Comparison of ENCODE assay signal across 25 mouse cellular contexts in genomic region chr12:87093671-87094070, GRCm38 (mm10). TPM values are rescaled to one million over a fixed set of nuclear protein-coding genes. Genes with fewer than 3 reads are reported as not detected.
A peak's percentile ranks its signal among the peaks of the same experiment; 100 is the strongest.
DNase-seq lines count a peak whose midpoint lies in the region; ATAC-seq and TF ChIP-seq lines count a peak whose summit lies in the region.
"Had no signal": no experiment of that assay in that cellular context is flagged by ENCODE, and none has a peak within 500 bp of the region (broad histone marks: within the 10 kb centered on the region; RNA-seq: fewer than 3 reads in every experiment).

No protein-coding gene starts in this region.

- TF ChIP-seq EP300 in stomach, postnatal 0 days (optimal IDR thresholded peaks at IDR 0.05) = no peak

- no peak overlapping the region for H3K9ac ChIP-seq in stomach, postnatal 0 days (ENCODE audit: low read length)
- H3K9ac ChIP-seq: forebrain, postnatal 0 days; heart, embryonic 13.5 days; hindbrain, embryonic 14.5 days had no signal

- 45% methylated on average over 6 of the region's 6 CpGs for WGBS in stomach, postnatal 0 days

- DNase-seq in layer of hippocampus, adult 2 months (ENCODE audit: low spot score in 2 of 2) = peak in 1 of 2 experiments; percentile 23
- DNase-seq in layer of hippocampus, adult 8-10 months (ENCODE audit: low spot score in 2 of 2) = no peak
- DNase-seq in lung, postnatal 25 days (ENCODE audit: low spot score) = peak; percentile 18
- no peak for DNase-seq in lung, adult 18-20 months
- DNase-seq in NIH3T3 (ENCODE audit: low read depth) = peak; percentile 17
- DNase-seq in stomach, postnatal 0 days (ENCODE audit: low spot score) = no peak
- no peak for DNase-seq in kidney, postnatal 25 days
- DNase-seq: adrenal gland, adult 2 months; B cell, adult 2 months; forebrain, postnatal 0 days; gastrocnemius, postnatal 36 days had no signal

- no peak overlapping the region for H3K4me2 ChIP-seq in stomach, postnatal 0 days (replicated peaks; ENCODE audit: low read depth)
- H3K4me2 ChIP-seq: heart, embryonic 13.5 days; hindbrain, embryonic 14.5 days had no signal

- no peaks in the 10 kb centered on the region for H3K4me1 ChIP-seq in stomach, postnatal 0 days (replicated peaks; ENCODE audit: control insufficient read depth, insufficient read depth)

- H3K27ac ChIP-seq in layer of hippocampus, adult 2 months = peak overlapping the region; percentile 39; the same call in 1 of the 2 replicates
- peak overlapping the region; percentile 24; the same call in 1 of the 2 replicates for H3K27ac ChIP-seq in stomach, postnatal 0 days (replicated peaks)
- H3K27ac ChIP-seq: heart, adult 2 months; heart, embryonic 10.5 days; heart, embryonic 13.5 days; hindbrain, embryonic 14.5 days; hindbrain, postnatal 0 days had no signal

- H3K4me3 ChIP-seq in layer of hippocampus, adult 2 months = no peak overlapping the region
- no peak overlapping the region for H3K4me3 ChIP-seq in stomach, postnatal 0 days (ENCODE audit: low read depth, low read length)
- H3K4me3 ChIP-seq: heart, adult 2 months; heart, embryonic 10.5 days; heart, embryonic 13.5 days had no signal

- TF ChIP-seq CTCF in layer of hippocampus, adult 2 months (conservative IDR thresholded peaks at IDR 0.05) = no peak
- no peak for TF ChIP-seq CTCF in stomach, postnatal 0 days (IDR thresholded peaks at IDR 0.05; ENCODE audit: low read depth)

- no peaks in the 10 kb centered on the region for H3K36me3 ChIP-seq in stomach, postnatal 0 days (ENCODE audit: control insufficient read depth, insufficient read depth, low read length)
- H3K36me3 ChIP-seq: G1E; heart, embryonic 10.5 days; heart, embryonic 13.5 days had no signal

- ATAC-seq in stomach, postnatal 0 days (ENCODE audit: low FRiP score, low TSS enrichment) = no peak
- ATAC-seq: forebrain, embryonic 14.5 days; forebrain, postnatal 0 days; hindbrain, postnatal 0 days had no signal

- H3K27me3 ChIP-seq in stomach, postnatal 0 days (ENCODE audit: control insufficient read depth, insufficient read depth, low read length) = no peaks in the 10 kb centered on the region
- H3K27me3 ChIP-seq: CH12.LX had no signal

- H3K9me3 ChIP-seq in stomach, postnatal 0 days (ENCODE audit: control insufficient read depth, low read length) = no peaks in the 10 kb centered on the region
- H3K9me3 ChIP-seq: G1E; heart, embryonic 10.5 days; heart, embryonic 13.5 days had no signal

RNA-seq across cellular contexts. Expression of gene Ngb, which starts 8.7 kb away (rescaled TPM):
- total RNA-seq in layer of hippocampus, adult 2 months (2021) = 1 to 10 TPM; 1.9 to 2.5 TPM
- total RNA-seq in layer of hippocampus, adult 8-10 months (2022) = 1 to 10 TPM; 2.6 to 4.2 (median 3.4) TPM
- polyA plus RNA-seq in stomach, postnatal 0 days (2015; fragmentation: Nextera tagmentation; extraction: Ambion mirVana) = 11.1 and 11.8 TPM in 2 replicates
- total RNA-seq: CH12.LX; gastrocnemius, adult 18-20 months; gastrocnemius, postnatal 36 days; granulocyte monocyte progenitor cell, adult 5-6 weeks; heart, adult 2 months; heart, postnatal 14 days; heart, postnatal 4 days had no signal
- polyA plus RNA-seq: embryonic facial prominence, embryonic 11.5 days; G1E; heart, embryonic 16.5 days had no signal

RNA-seq across cellular contexts. Expression of gene Gstz1, which starts 53.3 kb away (rescaled TPM):
- total RNA-seq in layer of hippocampus, adult 2 months (2021) = 10 to 100 TPM; 48.7 to 50.9 TPM
- 10 to 100 TPM; 51.9 to 56.0 (median 54.8) TPM for total RNA-seq in layer of hippocampus, adult 8-10 months (2022)
- 23.6 and 31.3 TPM in 2 replicates for polyA plus RNA-seq in stomach, postnatal 0 days (2015; fragmentation: Nextera tagmentation; extraction: Ambion mirVana)

RNA-seq across cellular contexts. Expression of gene Pomt2, which starts 54.1 kb away (rescaled TPM):
- total RNA-seq in layer of hippocampus, adult 2 months (2021) = 10 to 100 TPM; 16.4 to 16.5 TPM
- total RNA-seq in layer of hippocampus, adult 8-10 months (2022) = 10 to 100 TPM; 18.0 to 19.8 (median 18.7) TPM
- polyA plus RNA-seq in stomach, postnatal 0 days (2015; fragmentation: Nextera tagmentation; extraction: Ambion mirVana) = 4.4 and 4.8 TPM in 2 replicates

Comparison
In these comparisons a context has a peak if more than half of its experiments do, and no peak if none do; other contexts are left out.
1. DNase-seq: peak in lung, postnatal 25 days (single experiment) and NIH3T3 (single experiment); none in layer of hippocampus, adult 8-10 months (0 of 2), lung, adult 18-20 months (0 of 2), stomach, postnatal 0 days (single experiment) and kidney, postnatal 25 days (0 of 2).